Mouse (Mus musculus): Measurements from ENCODE around the gene Ifne. TPM values are rescaled to one million over a fixed set of nuclear protein-coding genes. Genes with fewer than 3 reads are reported as not detected.
"Not testable (repeated sequence)": the region's sequence is repeated elsewhere in the genome, so short reads cannot be mapped to it uniquely, and the experiment has no call there.

Gene Ifne
- polyA plus RNA-seq, 1 experiment from 2014 or later = 0.15 TPM

- ATAC-seq (no peak), DNase-seq (ENCODE audit: low read depth, low spot score) (no peak)
- ChIA-PET CTCF (interaction anchor here (1.1 kb wide), 1 partner anchor 10 kb away, joined by 6 read pairs; no protein-coding TSS in a partner anchor), POLR2A (no interaction called here)
- no peak for TF ChIP-seq CTCF (IDR thresholded peaks at IDR 0.05)
- H3K27me3 ChIP-seq = peaks cover 8% of the 10 kb centered on the region
- in situ Hi-C loops (cut with MboI; ENCODE audit: low pct_unique_long_range_greater_than_20kb) = loop anchor here (25.0 kb wide), 4 partner anchors 679 to 1729 kb away; partner anchors contain the start of gene Dmrta1
Measured at GRCm38 (mm10) chr4:88841438-88841911, 38.5 kb downstream of the Ifne start, which contains the start of gene Ifna4. Ifna4 (plus strand) TSS chr4:88841861.

GRCm38 (mm10) chr4:88840058-88840457, 39.9 kb downstream of the Ifne start:
- in situ Hi-C loops (cut with MboI; ENCODE audit: low pct_unique_long_range_greater_than_20kb) = loop anchor here (25.0 kb wide), 4 partner anchors 678 to 1728 kb away; partner anchors contain the start of gene Dmrta1
- DNase-seq (ENCODE audit: low read depth, low spot score) = no peak
- H3K27me3 ChIP-seq = peaks cover 4% of the 10 kb centered on the region
- CTCF ChIA-PET = no interaction called here
- POLR2A ChIA-PET = no interaction called here
- ATAC-seq = no peak
- no peak for TF ChIP-seq CTCF (IDR thresholded peaks at IDR 0.05)

- ChIA-PET CTCF (interaction anchor here (1.1 kb wide), 1 partner anchor 10 kb away, joined by 4 read pairs; no protein-coding TSS in a partner anchor), POLR2A (no interaction called here)
- peak; percentile 42 for TF ChIP-seq CTCF (IDR thresholded peaks at IDR 0.05)
- in situ Hi-C loops (cut with MboI; ENCODE audit: low pct_unique_long_range_greater_than_20kb) = loop anchor here (25.0 kb wide), 4 partner anchors 677 to 1727 kb away; partner anchors contain the start of gene Dmrta1
- no peaks in the 10 kb centered on the region for H3K27me3 ChIP-seq
- ATAC-seq (no peak), DNase-seq (ENCODE audit: low read depth, low spot score) (no peak)
Measured at GRCm38 (mm10) chr4:88838828-88839227, 41.2 kb downstream of the Ifne start.

GRCm38 (mm10) chr4:88835225-88835624, 44.8 kb downstream of the Ifne start, which contains the start of gene Ifna5:
Ifna5 (plus strand) TSS chr4:88835525.
- POLR2A ChIA-PET; CTCF ChIA-PET; H3K27me3 ChIP-seq; ATAC-seq; DNase-seq (ENCODE audit: low read depth, low spot score): not testable (repeated sequence)
- in situ Hi-C loops (cut with MboI; ENCODE audit: low pct_unique_long_range_greater_than_20kb) = loop anchor here (25.0 kb wide), 4 partner anchors 673 to 1723 kb away; partner anchors contain the start of gene Dmrta1

GRCm38 (mm10) chr4:88830523-88830922, 49.5 kb downstream of the Ifne start:
- H3K27me3 ChIP-seq = peaks cover 4% of the 10 kb centered on the region
- ATAC-seq (peak; percentile 27), DNase-seq (ENCODE audit: low read depth, low spot score) (peak; percentile 30)
- ChIA-PET CTCF (interaction anchor here (1.0 to 3.0 kb wide), 18 partner anchors 8 to 669 kb away, joined by 3 to 31 read pairs (median 6); partner anchors contain the start of genes Ifna14 and Ifna4), POLR2A (no interaction called here)
- TF ChIP-seq CTCF (IDR thresholded peaks at IDR 0.05) = peak; percentile 97
- in situ Hi-C loops (cut with MboI; ENCODE audit: low pct_unique_long_range_greater_than_20kb) = loop anchor here (5.0 to 25.0 kb wide), 5 partner anchors 258 to 1718 kb away; partner anchors contain the start of genes Dmrta1 and Ifna14

Other genes starting within 250 kb of the Ifne start
- gene C87499, start 245.8 kb downstream of the Ifne start, polyA plus RNA-seq (2021) = not detected
- gene Ifna13, start 235.7 kb downstream of the Ifne start, polyA plus RNA-seq (2021) = not detected
- not detected for gene Ifna16, start 203.3 kb downstream of the Ifne start, polyA plus RNA-seq (2021)
- not detected for gene Ifna2, start 196.3 kb downstream of the Ifne start, polyA plus RNA-seq (2021)
- not detected for gene Ifnab, start 188.8 kb downstream of the Ifne start, polyA plus RNA-seq (2021)
- gene Gm26566, start 158.4 kb downstream of the Ifne start, polyA plus RNA-seq (2021) = 1.3 TPM
- gene Klhl9, start 157.7 kb downstream of the Ifne start, polyA plus RNA-seq (2021) = 18.2 TPM
- gene Gm13271, start 125.3 kb downstream of the Ifne start, polyA plus RNA-seq (2021) = not detected
- not detected for gene Gm13283, start 120.1 kb downstream of the Ifne start, polyA plus RNA-seq (2021)
- 2.7 TPM for gene Gm13290, start 106.4 kb downstream of the Ifne start, polyA plus RNA-seq (2021)
- not detected for gene Gm13289, start 103.3 kb downstream of the Ifne start, polyA plus RNA-seq (2021)
- not detected for gene Gm13272, start 100.4 kb downstream of the Ifne start, polyA plus RNA-seq (2021)
- gene Ifnz, start 98.1 kb downstream of the Ifne start, polyA plus RNA-seq (2021) = not detected
- gene Gm13276, start 94.5 kb downstream of the Ifne start, polyA plus RNA-seq (2021) = 2.4 TPM
- not detected for gene Gm13277, start 91.6 kb downstream of the Ifne start, polyA plus RNA-seq (2021)
- gene Gm13278, start 88.7 kb downstream of the Ifne start, polyA plus RNA-seq (2021) = not detected
- gene Gm13275, start 85.7 kb downstream of the Ifne start, polyA plus RNA-seq (2021) = not detected
- gene Gm13279, start 82.8 kb downstream of the Ifne start, polyA plus RNA-seq (2021) = not detected
- gene Gm13285, start 80.5 kb downstream of the Ifne start, polyA plus RNA-seq (2021) = 1.1 TPM
- gene Gm13287, start 76.9 kb downstream of the Ifne start, polyA plus RNA-seq (2021) = 2.1 TPM
- gene Gm13288, start 74.7 kb downstream of the Ifne start, polyA plus RNA-seq (2021) = 0.22 TPM
- gene Ifna7, start 64.0 kb downstream of the Ifne start, polyA plus RNA-seq (2021) = not detected
- gene Ifna11, start 60.2 kb downstream of the Ifne start, polyA plus RNA-seq (2021) = not detected
- not detected for gene Ifna6, start 52.8 kb downstream of the Ifne start, polyA plus RNA-seq (2021)
- not detected for gene Ifna5, start 44.7 kb downstream of the Ifne start, polyA plus RNA-seq (2021)
- gene Ifna4, start 38.3 kb downstream of the Ifne start, polyA plus RNA-seq (2021) = not detected
- gene Ifna1, start 30.1 kb downstream of the Ifne start, polyA plus RNA-seq (2021) = not detected